Mouse (Mus musculus) cerebral cortex, adult 2 months (tissue): ENCODE results near the gene Gm44973.

Experiments used
- WGBS: fragments of 180-500 bp; shearing (Covaris S2); methylation state at CpG from one replicate; pipeline ENCODE4 v1.1.7; 2018; 5-methylcytosine and 5-hydroxymethylcytosine counted together

Gm44973 gene

GRCm38 (mm10) chr7:5015118-5016001 lies at the start of gene Gm44973:
Gm44973 (plus strand) TSS chr7:5015496.
- under 1% methylated on average over 75 of the region's 76 CpGs for WGBS

DNA sequence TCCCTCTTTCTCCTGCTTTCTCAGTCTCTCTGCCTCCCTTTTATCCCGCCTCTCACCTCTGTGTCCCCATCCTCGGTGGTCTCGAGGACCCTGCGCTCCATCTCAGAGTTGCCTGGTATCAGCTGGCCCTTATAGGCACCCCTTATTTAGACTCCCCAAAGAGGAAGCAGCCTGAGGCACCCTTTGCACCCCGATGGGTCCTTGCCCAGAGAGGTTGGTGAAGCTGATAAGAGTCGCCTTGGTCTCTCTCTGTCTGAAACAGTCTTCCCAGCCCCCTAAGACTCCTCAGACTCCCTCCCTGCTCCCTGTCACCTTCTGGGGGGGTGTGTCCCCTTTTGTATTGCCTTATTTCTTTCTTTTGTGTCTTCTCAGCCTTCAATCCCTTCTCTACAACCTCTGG lies 44.2 kb upstream of the Gm44973 start, which contains the start of gene Sbk3:
Gene Sbk3, minus strand, starts transcription at position 101 of the 400 bp plus-strand sequence.
- WGBS: 44% methylated on average over 6 of the region's 6 CpGs

DNA sequence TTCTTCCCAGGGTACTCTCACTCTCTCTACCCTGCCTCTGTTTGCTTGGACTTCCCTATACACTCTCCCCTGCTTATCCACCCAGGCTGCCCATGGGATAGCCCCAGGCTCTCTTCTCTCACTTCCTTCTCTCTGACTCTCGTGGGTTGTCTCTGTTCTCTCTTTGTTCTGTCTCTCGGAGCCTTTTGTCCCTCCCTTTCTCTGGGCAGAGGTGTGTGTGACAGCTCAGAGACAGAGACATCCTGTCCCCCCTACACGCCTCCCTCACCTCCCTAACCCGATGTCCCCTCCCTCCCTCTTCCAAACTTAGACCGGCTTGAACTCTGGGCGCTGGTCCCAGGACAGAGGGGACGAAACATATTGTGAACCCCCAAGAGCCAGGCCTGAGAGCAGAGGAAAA lies 43.6 kb upstream of the Gm44973 start:
- WGBS: 48% methylated on average over 7 of the region's 7 CpGs

DNA sequence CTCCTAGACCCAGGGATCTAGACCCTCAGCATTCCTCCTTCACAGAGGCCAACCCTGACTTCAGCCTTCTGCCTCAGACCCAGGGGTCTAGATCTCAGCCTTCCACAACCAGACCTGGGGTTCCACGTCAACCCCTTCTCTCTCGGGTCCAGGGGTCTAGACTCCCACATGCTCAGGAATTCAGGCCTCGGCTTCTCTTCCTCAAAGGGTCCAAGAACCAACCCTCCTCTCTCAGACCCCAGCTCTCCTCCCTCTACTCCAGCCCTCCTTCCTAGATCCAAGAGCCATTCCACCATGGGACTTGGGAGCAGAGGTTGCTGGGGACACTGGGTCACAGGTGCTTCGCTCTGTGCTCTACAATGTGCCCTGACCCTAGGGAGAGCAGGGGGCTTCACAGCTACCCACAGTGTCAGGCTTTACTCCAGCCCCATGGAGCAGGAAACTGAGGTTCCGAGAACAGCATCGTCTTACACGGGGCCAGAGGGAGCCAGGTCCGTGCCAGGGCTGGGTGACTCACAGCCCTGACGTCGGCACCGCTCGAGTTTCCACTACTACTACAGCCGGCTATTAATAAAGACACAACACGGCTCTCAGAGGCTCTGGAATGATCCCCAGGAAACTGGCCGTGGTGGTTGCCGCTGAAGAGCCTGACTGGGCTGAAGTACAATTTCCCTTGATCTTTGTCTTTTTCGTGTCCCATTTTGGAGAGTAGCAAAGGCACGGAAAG lies 42.8 kb upstream of the Gm44973 start:
- 53% methylated on average over 18 of the region's 18 CpGs for WGBS

DNA sequence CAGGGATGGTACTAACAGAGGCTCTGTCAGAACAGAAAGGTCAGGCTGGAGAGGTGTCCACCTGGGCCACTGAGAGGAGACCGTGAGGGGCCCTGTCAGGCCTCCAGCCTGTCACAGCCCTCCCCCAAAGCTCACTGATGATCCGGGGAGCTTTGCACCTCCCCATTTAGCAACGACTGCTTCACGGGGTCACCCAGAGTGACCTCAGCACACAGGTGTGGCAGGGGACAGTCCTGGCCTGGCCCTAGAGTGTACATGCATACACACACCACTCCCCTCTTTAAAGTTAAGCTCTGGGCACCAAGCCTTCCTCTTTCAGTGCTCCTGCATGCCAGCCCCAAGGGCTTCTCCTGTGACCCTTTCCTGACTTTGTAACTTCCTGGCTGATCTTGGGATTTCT lies 39.8 kb upstream of the Gm44973 start:
- 63% methylated on average over 4 of the region's 4 CpGs for WGBS

- WGBS: 93% methylated on average over 7 of the region's 7 CpGs
These were observed 38.5 kb upstream of the Gm44973 start for GRCm38 (mm10) chr7:4976832-4977231.

DNA sequence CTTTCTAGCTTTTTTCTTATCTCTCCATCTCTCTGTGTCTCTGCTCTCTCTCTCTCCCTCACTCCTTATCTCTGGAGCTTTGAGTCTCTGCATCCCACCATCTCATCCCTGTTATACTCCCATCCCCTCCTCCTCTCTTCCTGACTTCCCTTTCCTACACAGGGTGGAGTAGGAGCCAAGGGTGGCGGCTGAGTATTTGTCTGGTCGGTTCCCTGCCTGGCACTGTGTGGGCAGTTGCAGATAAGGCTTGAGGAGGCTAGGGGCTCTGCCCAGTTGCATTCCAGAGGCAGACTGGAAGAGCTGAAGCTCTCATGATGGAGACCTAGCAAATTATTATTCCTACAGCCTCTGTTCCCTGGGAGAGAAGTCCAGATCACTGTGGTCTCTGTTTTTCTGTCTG lies 27.0 kb upstream of the Gm44973 start:
- 57% methylated on average over 2 of the region's 2 CpGs for WGBS

DNA sequence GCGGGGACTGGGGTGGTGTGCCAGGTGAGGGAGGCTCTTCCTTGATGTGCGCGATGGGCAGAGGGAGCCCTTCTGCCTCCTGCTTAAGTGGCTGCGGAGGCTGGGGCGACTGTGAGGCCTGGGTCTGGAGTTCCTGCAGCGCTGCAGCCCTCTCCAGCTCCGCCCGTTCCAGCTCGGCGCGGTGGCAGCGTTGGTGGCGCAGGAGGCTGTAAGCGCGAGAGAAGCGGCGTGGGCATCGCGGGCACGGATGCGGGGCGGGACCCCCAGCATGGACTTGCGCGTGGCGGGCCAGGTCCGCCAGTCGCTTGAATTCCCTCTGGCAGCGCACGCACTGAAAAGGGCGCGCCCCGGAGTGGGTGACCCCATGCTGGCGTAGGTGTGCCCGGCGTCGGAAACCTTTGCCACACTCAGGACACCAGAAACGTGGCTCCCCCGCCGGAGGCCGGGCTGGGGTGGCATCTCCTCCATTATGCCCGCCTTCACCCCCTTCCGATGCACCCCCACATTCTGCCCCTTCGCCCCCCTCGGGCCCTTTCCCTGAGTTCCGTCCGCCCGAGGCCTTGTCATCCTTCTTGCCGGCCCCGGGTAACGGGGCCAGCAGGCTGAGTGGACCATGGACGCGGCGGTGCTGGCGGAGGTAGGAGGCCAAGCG lies 21.8 kb upstream of the Gm44973 start:
- 59% methylated on average over 55 of the region's 55 CpGs for WGBS

GRCm38 (mm10) chr7:4993999-4994788 lies 21.1 kb upstream of the Gm44973 start:
- WGBS: 67% methylated on average over 59 of the region's 59 CpGs

DNA sequence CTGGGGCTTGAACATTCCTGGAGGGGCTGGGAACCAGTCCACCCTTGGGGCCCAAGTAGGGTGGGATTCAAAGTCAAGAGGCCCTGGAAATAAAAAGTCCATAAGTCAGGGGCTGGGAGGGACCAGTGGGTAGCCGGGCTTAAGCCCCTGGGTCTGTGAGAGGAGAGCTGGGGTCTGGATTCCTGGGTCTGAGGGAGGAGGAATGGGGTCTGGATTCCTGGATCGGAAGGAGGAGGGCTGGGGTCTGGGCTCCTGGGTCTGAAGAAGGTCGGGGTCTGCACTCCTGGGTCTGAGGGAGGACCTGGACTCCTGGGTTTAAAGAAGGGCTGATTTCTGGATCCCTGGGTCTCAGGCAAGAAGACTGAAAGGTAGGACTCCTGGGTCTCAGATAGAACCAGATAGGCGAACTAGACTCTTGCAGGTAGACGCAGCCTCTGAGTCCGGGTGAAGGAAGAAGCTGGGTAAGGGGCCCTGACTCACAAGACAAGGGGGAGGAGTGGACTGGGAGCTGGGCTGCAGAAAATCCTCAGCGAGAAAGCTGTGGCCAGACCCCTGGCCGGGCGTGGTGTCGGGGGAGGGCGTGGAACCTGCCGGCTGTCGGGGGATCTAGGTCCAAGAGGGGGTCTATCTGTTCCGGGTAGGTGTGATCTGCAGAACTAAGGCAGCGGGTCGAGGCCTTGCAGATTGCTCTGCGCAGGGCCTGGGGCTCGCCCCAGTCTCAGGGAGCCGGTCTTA lies 19.9 kb upstream of the Gm44973 start:
- WGBS: 5% methylated on average over 19 of the region's 19 CpGs

DNA sequence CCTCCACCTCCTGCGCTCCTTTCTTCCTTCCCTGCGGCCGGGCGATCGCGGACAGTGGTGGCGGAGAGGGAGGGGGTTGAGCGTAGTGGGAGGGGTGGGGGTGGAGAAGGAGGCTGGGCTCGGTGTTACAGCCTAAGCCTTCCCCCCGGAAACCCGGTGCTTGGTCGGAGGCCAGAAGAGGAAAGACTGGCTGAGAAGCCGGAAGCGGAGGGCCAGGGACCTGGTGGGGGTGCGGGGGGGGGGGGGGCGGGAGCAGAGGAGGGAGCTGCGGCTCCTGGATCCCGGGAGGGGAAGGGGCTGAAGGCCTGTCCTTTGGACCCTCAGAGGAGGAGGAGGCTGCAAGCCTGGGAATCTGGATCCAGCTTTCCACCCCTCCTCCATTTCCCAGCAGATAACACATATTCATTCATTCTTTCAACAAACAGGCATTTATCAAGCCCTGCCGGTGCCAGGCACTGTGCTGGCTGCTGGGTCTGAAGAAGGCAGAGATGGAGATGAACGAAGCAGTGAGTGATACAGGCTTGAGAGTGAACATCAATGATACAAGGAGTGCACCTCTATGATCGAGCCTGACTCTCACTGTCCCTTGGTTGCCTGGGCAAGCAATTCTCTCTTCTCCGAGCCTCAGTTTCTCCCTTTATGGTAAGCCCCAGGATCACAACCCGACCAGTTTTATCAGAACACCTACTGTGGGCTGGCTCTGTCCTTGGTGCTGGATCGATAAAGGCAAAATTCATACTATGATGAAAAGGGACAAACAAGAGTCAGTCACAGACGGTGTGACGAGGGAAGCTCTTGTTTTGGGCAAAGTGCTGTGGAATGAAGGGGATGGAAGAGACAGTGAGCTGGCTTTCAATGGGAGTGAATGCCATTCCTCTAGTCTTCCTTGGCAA lies 19.0 kb upstream of the Gm44973 start, which contains the start of gene Zfp579:
Gene Zfp579, minus strand, starts transcription at position 156 of the 893 bp plus-strand sequence.
- WGBS: 3% methylated on average over 17 of the region's 26 CpGs

DNA sequence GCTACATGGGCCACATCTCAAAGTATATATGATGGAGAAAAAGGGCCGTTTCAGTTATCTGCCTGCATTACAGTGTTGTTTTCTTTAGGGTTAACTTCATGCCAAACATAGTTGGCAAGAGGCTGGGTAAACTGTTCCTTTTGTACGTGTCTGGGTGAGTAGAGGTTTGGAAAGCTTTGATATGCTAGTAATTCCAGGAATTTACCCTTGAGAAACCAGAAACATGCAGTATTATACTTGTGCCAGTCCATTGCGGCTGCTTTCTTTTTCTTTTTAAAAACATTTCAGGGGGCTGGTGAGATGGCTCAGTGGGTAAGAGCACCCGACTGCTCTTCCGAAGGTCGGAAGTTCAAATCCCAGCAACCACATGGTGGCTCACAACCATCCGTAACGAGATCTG lies 18.4 kb upstream of the Gm44973 start:
- 37% methylated on average over 8 of the region's 8 CpGs for WGBS

- WGBS: 48% methylated on average over 2 of the region's 2 CpGs
These were observed 15.4 kb upstream of the Gm44973 start for GRCm38 (mm10) chr7:4999876-5000275.

DNA sequence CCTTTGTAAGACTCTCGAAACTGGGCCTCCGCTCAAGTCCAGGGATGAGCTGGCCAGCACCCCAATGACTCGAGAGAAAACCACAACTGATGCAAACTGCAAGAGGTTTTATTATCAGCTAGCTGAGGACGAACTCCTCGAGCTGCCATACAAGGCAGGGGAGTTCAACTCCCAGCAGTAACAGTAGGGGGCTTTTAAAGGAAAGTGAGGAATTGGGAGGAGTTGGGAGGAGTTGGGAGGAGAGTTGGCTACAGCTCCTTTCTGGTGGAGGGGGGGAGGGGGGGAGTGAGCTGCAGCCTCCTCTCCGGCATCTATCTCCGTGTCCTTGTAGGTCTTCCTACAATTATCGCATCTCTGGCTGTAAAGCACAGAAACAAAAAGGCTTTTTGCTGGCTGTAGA lies 12.4 kb upstream of the Gm44973 start:
- 56% methylated on average over 8 of the region's 8 CpGs for WGBS

DNA sequence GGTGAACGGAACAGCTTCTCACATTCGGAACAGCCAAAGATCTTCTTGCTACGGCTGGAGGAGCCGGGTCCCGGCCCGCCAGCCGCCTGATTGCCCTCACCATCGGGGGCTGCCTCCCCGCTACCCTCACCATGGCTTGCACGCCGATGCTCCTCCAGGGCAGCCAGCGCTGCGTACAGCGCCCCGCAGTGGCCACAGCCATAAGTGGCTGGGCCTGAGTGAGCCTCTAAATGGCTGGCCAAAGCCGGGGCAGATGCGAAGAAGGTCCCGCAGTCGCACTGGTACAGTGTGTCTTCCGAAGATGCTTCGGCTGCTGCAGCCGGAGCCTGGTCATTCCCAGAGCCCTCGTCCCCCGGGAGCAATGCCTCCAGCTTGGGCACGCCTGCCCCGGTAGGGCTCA lies 7.1 kb upstream of the Gm44973 start:
- 98% methylated on average over 26 of the region's 26 CpGs for WGBS

DNA sequence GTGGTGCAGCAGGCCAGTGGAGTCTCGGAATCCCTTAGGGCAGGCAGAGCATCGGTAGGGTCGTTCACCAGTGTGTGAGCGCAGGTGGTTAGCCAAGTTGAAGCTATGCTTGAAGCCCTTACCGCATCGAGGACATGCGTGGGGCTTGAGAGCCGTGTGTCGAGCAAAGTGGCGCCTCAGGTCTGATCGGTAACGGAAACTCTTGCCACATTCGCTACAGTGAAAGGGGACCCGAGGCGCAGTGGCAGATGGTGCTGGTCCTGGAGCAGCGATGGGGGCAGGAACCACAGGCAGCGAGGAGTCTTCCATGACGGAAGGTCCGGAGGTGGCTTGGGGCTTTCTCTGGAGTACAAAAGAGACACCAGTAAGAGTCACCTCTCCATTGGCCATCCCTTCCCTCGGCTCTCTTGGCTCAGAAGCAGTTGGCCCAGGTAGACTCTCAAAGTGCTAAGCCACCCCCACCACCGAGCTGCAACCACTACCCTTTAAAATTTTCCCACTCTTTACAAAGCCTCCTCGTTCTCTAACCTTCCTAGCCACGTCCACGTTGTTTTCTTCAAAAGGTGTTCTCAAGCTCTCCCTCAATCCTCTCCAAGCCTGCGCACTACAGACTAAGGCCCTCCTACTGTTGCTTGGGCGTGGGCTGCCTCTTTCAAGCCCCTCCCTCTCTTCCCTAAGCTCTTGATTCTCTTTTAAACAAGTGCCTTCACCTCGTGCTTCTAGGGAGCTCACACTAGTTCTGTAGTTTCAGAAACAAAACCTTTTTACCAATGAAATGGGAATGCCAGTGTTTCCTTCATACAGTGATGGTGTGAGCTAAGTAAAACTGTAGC lies 2.4 kb upstream of the Gm44973 start:
- WGBS: 90% methylated on average over 27 of the region's 27 CpGs

- under 1% methylated on average over 42 of the region's 42 CpGs for WGBS
These were observed 812 bp upstream of the Gm44973 start, which contains the start of the genes Zfp524 and Fiz1 for GRCm38 (mm10) chr7:5014251-5015117. Zfp524 (plus strand) TSS chr7:5014415. Fiz1 (minus strand) TSS chr7:5014697.

DNA sequence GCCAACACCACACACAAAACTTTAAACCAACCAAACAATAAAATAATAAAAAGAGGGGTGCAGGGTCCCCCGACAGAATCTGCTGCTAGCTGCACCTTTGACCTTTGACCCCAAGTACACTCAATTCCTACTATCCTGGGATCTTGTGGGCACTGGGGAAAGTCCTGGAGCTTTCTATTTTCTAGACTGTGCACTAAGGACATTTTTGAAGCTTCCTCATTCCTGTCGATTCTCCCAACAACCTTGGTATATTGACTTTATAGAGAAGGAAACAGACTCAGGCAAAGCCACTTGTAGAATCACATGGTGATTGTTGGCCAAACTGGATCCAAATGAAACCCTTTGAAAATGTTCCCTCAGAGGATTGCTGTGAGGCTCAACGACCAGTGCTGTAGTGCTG lies 761 bp downstream of the Gm44973 start:
- 45% methylated on average over 3 of the region's 3 CpGs for WGBS
